Comparison of ENCODE assay signal across 28 mouse cellular contexts in the genomic region with DNA sequence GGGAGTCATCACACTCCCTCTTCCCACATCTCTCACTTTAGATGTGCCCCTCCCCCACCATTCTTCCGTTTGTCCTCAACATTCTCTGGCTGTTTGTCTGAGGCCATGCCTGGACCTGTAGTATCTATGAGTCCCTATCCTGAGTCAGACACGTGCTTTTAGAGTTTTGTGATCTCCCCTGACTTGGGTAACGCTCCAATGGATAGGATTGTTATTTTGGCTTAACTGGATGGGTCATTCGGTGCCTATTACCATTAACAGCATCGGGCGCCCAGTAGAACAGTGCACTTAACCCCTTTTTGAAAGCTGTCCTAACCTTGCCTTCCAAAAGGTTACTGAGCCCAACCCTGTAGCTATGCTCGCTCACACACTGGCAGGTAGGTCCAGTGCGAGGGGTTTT.
A peak's percentile ranks its signal among the peaks of the same experiment; 100 is the strongest.
DNase-seq lines count a peak whose midpoint lies in the region; ATAC-seq and TF ChIP-seq lines count a peak whose summit lies in the region.
"Had no signal": no experiment of that assay in that cellular context is flagged by ENCODE, and none has a peak within 500 bp of the region (broad histone marks: within the 10 kb centered on the region; RNA-seq: fewer than 3 reads in every experiment).

No protein-coding gene starts in this region.

- H3K36me3 ChIP-seq in kidney, embryonic 14.5 days (ENCODE audit: control insufficient read depth, insufficient read depth, low read length) = no peaks in the 10 kb centered on the region
- H3K36me3 ChIP-seq in kidney, embryonic 16.5 days (ENCODE audit: insufficient read depth, low read length) = no peaks in the 10 kb centered on the region
- no peaks in the 10 kb centered on the region for H3K36me3 ChIP-seq in E14TG2a.4 (ENCODE audit: insufficient read depth, low read length)
- H3K36me3 ChIP-seq: embryonic facial prominence, embryonic 13.5 days; embryonic facial prominence, embryonic 15.5 days; forebrain, embryonic 10.5 days; forebrain, embryonic 12.5 days; G1E had no signal

- no peaks in the 10 kb centered on the region for H3K9me3 ChIP-seq in kidney, embryonic 14.5 days (ENCODE audit: control insufficient read depth, low read length)
- no peaks in the 10 kb centered on the region for H3K9me3 ChIP-seq in kidney, embryonic 16.5 days (ENCODE audit: low read length)
- peaks cover 18% of the 10 kb centered on the region for H3K9me3 ChIP-seq in E14TG2a.4 (ENCODE audit: low read length)
- H3K9me3 ChIP-seq: embryonic facial prominence, embryonic 13.5 days; embryonic facial prominence, embryonic 15.5 days; forebrain, embryonic 12.5 days had no signal

- no peak overlapping the region for H3K9ac ChIP-seq in kidney, embryonic 14.5 days (ENCODE audit: low read depth, low read length)
- H3K9ac ChIP-seq in kidney, embryonic 16.5 days (replicated peaks; ENCODE audit: low read length) = no peak overlapping the region
- H3K9ac ChIP-seq: embryonic facial prominence, embryonic 13.5 days; embryonic facial prominence, embryonic 15.5 days; forebrain, embryonic 12.5 days had no signal

- H3K4me3 ChIP-seq in kidney, embryonic 14.5 days (ENCODE audit: low read length) = no peak overlapping the region
- H3K4me3 ChIP-seq in kidney, embryonic 16.5 days (ENCODE audit: low read length) = no peak overlapping the region
- H3K4me3 ChIP-seq in E14TG2a.4 (replicated peaks; ENCODE audit: low read length) = peak overlapping the region; percentile 33; the same call in 1 of the 2 replicates
- H3K4me3 ChIP-seq: embryonic facial prominence, embryonic 13.5 days; embryonic facial prominence, embryonic 15.5 days; erythroblast, embryonic 14.5 days; forebrain, embryonic 10.5 days; forebrain, embryonic 12.5 days had no signal

- no peaks in the 10 kb centered on the region for H3K4me1 ChIP-seq in kidney, embryonic 14.5 days (ENCODE audit: control insufficient read depth, insufficient read depth, low read length)
- H3K4me1 ChIP-seq in kidney, embryonic 16.5 days (ENCODE audit: insufficient read depth, low read length) = no peaks in the 10 kb centered on the region
- peaks cover 16% of the 10 kb centered on the region for H3K4me1 ChIP-seq in E14TG2a.4 (replicated peaks; ENCODE audit: low read depth, low read length)
- H3K4me1 ChIP-seq: forebrain, embryonic 12.5 days had no signal

- 58% methylated on average over 8 of the region's 8 CpGs for WGBS in kidney, embryonic 14.5 days
- WGBS in kidney, embryonic 16.5 days = 56% methylated on average over 8 of the region's 8 CpGs

- POLR2A ChIA-PET in Patski (lab: Charles Lee) = no interaction called here

- no peak overlapping the region for H3K4me2 ChIP-seq in kidney, embryonic 14.5 days (replicated peaks; ENCODE audit: low read depth, low read length)
- H3K4me2 ChIP-seq in kidney, embryonic 16.5 days (replicated peaks; ENCODE audit: low read depth, low read length) = no peak overlapping the region
- H3K4me2 ChIP-seq: embryonic facial prominence, embryonic 13.5 days; embryonic facial prominence, embryonic 15.5 days; forebrain, embryonic 12.5 days had no signal

- H3K27ac ChIP-seq in kidney, embryonic 14.5 days (ENCODE audit: low read depth, low read length) = no peak overlapping the region
- H3K27ac ChIP-seq in kidney, embryonic 16.5 days (ENCODE audit: low read length) = no peak overlapping the region
- H3K27ac ChIP-seq: embryonic facial prominence, embryonic 13.5 days; embryonic facial prominence, embryonic 15.5 days; forebrain, embryonic 10.5 days; forebrain, embryonic 12.5 days had no signal

- in situ Hi-C loops in Patski (cut with MboI; ENCODE audit: low pct_unique_long_range_greater_than_20kb) = no loop called here

- no peak for TF ChIP-seq CTCF in E14TG2a.4 (conservative IDR thresholded peaks at IDR 0.05; ENCODE audit: low read length)
- TF ChIP-seq CTCF in Patski (IDR thresholded peaks at IDR 0.05) = no peak

- no peaks in the 10 kb centered on the region for H3K27me3 ChIP-seq in kidney, embryonic 14.5 days (ENCODE audit: control insufficient read depth, insufficient read depth, low read length)
- H3K27me3 ChIP-seq in kidney, embryonic 16.5 days (ENCODE audit: insufficient read depth, low read length) = no peaks in the 10 kb centered on the region
- peaks cover 7% of the 10 kb centered on the region; the same call in 1 of the 2 replicates for H3K27me3 ChIP-seq in E14TG2a.4 (ENCODE audit: insufficient read depth, low read length)
- peaks cover 9% of the 10 kb centered on the region for H3K27me3 ChIP-seq in Patski
- H3K27me3 ChIP-seq: CH12.LX; embryonic facial prominence, embryonic 13.5 days; embryonic facial prominence, embryonic 15.5 days; forebrain, embryonic 12.5 days had no signal

- CTCF ChIA-PET in Patski (lab: Charles Lee) = interaction anchor here (1.5 kb wide), 1 partner anchor 12 kb away, joined by 4 read pairs; no protein-coding TSS in a partner anchor

- no peak for DNase-seq in kidney, adult 9 months
- no peak for DNase-seq in kidney, postnatal 36 days
- DNase-seq in Patski (ENCODE audit: low read depth, low spot score) = peak; percentile 12
- no peak for DNase-seq in left cerebral cortex, adult 11 months (ENCODE audit: low spot score)
- DNase-seq in right cerebral cortex, postnatal 14 days = no peak
- DNase-seq: adrenal gland, adult 8-10 months; adrenal gland, postnatal 14 days; adrenal gland, postnatal 36 days; B cell, adult 2 months; cerebellum, adult 11-12 months; cerebellum, adult 2 months; cerebellum, adult 9-10 months; cerebellum, postnatal 10 days; cerebellum, postnatal 36 days; embryo, embryonic 11 days had no signal

- 0 out of 2 replicates have a peak, but pooled peaks have one; percentile 32 for ATAC-seq in kidney, embryonic 14.5 days (ENCODE audit: low FRiP score, low TSS enrichment)
- peak; percentile 49; the same call in 1 of the 2 replicates for ATAC-seq in kidney, embryonic 16.5 days (ENCODE audit: low FRiP score, low TSS enrichment)
- ATAC-seq in Patski = peak; percentile 80
- ATAC-seq: activated CD4-positive, CD25-positive, alpha-beta regulatory T cell, adult 4 months; CD4-positive, CD25-positive, alpha-beta regulatory T cell, adult 4 months; forebrain, embryonic 14.5 days had no signal
